Mouse (Mus musculus) lung, embryonic 16.5 days (tissue): ENCODE measurements around the gene Tmed6. TPM values are rescaled to one million over a fixed set of nuclear protein-coding genes. Genes with fewer than 3 reads are reported as not detected.

Source experiments
- ATAC-seq: fragments of 200-750 bp; cut with Nextera tagmentation; 2 replicates; pipeline ENCODE4 v1.8.0; 2017; ENCODE audit warnings: low read depth, mild to moderate bottlenecking, moderate library complexity
- H3K27ac ChIP-seq: fragments of 300-500 bp; sonication (generic); 2 replicates; pipeline ENCODE4 v1.5.1; 2014; ENCODE audit warnings: mild to moderate bottlenecking, control low read depth, low read length
- H3K27me3 ChIP-seq: fragments of 300-500 bp; sonication (generic); 2 replicates; pipeline ENCODE4 v1.6.1; 2014; ENCODE audit warnings: low read depth, low read length, mixed read lengths; ENCODE audit not compliant: control insufficient read depth, insufficient read depth
- H3K36me3 ChIP-seq: fragments of 300-500 bp; sonication (generic); 2 replicates; pipeline ENCODE4 v1.6.1; 2014; ENCODE audit warnings: low read length; ENCODE audit not compliant: control insufficient read depth, insufficient read depth
- H3K4me1 ChIP-seq: fragments of 300-500 bp; sonication (generic); replicated peaks from 2 replicates; pipeline ENCODE4 v1.6.1; 2014; ENCODE audit warnings: low read length, mixed read lengths; ENCODE audit not compliant: control insufficient read depth, insufficient read depth
- H3K4me2 ChIP-seq: fragments of 300-500 bp; sonication (generic); 2 replicates; pipeline ENCODE4 v1.6.1; 2014; ENCODE audit warnings: low read depth, low read length, control low read depth
- H3K4me3 ChIP-seq: fragments of 300-500 bp; sonication (generic); 2 replicates; pipeline ENCODE4 v1.5.1; 2014; ENCODE audit warnings: mild to moderate bottlenecking, low read length, control low read depth
- H3K9ac ChIP-seq: fragments of 300-500 bp; sonication (generic); 2 replicates; pipeline ENCODE4 v1.6.1; 2014; ENCODE audit warnings: low read length, control low read depth
- H3K9me3 ChIP-seq: fragments of 300-500 bp; sonication (generic); 2 replicates; pipeline ENCODE4 v1.6.1; 2016; ENCODE audit warnings: low read length; ENCODE audit not compliant: control insufficient read depth
- WGBS: fragments of 180-500 bp; shearing (Covaris S2); extraction: QIAGEN DNeasy Blood & Tissue Kit; methylation state at CpG from one replicate; pipeline ENCODE4 v1.1.7; 2014; 5-methylcytosine and 5-hydroxymethylcytosine counted together
- polyA plus RNA-seq: library from polyadenylated mRNA; unstranded; fragments of >200 nt; fragmentation: Nextera tagmentation; extraction: Ambion mirVana; gene quantifications from 2 replicates; pipeline ENCODE4 v1.2.1, GENCODE M21; 2015

The Tmed6 gene
- polyA plus RNA-seq, 1 experiment from 2014 or later: 1.9 TPM

DNA sequence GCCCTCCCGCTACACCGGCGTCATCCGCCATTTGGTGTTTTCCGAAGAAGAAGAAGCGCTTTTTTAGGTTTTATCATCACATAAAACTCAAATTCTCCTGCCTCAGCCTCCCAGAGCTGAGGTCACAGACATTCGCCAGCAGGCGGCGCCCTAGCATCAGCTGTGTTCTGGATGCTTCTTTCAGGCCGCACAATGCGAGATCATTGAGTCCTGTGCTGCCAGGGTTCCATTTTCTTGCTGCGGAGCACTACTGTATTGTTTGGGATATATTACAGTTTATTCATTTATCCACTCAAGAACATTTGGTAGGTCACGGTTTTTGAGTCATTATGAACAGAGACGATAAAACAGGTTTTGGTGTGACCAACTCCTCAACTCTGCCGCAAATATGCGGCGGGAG, 19.9 kb upstream of the Tmed6 start:
- no peak overlapping the region for H3K27ac ChIP-seq
- H3K36me3 ChIP-seq: peaks cover 48% of the 10 kb centered on the region
- no peak overlapping the region for H3K4me3 ChIP-seq
- 97% methylated on average over 17 of the region's 17 CpGs for WGBS
- no peaks in the 10 kb centered on the region for H3K4me1 ChIP-seq
- no peaks in the 10 kb centered on the region for H3K27me3 ChIP-seq
- ATAC-seq: no peak
- no peak overlapping the region for H3K9ac ChIP-seq
- no peaks in the 10 kb centered on the region for H3K9me3 ChIP-seq
- no peak overlapping the region for H3K4me2 ChIP-seq

DNA sequence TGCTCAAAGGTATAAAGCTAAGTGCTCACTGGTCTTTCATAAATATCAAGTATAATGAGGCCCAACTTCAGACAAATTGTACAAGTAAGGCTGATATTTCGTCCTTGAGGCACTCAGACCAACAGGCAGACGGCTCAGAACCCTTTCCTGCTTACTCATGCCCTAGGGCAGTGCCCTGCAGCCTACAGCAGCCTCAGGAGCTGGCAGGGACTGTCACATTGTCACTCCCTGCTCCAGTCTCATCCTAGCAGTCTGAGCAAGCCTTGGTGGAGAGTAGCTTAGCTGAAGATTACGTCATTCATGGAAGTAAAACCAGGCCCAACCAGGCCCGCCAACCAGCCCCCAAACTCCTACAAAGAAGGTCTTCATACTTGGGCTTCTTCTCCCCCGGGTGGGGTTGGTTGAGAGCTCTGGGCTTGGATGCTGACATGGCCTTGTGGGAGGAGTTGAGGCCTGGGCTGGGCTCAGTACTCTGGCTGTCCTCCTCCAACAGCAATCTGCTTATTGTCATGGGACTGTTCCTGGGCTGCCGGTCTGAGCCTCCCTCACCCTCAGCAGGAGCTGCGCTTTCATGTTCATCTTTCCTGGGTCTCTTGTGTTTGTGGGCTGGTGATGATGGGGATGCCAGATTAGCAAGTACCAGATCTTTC, 10.9 kb upstream of the Tmed6 start:
- H3K36me3 ChIP-seq: peaks cover 38% of the 10 kb centered on the region
- H3K4me1 ChIP-seq: no peaks in the 10 kb centered on the region
- H3K9ac ChIP-seq: no peak overlapping the region
- ATAC-seq: no peak
- no peak overlapping the region for H3K4me2 ChIP-seq
- no peaks in the 10 kb centered on the region for H3K27me3 ChIP-seq
- no peaks in the 10 kb centered on the region for H3K9me3 ChIP-seq
- H3K27ac ChIP-seq: no peak overlapping the region
- WGBS: 80% methylated on average over 7 of the region's 7 CpGs
- no peak overlapping the region for H3K4me3 ChIP-seq

- Histone ChIP-seq H3K9me3 (no peaks in the 10 kb centered on the region), H3K4me2 (no peak overlapping the region), H3K9ac (no peak overlapping the region), H3K27ac (no peak overlapping the region), H3K27me3 (no peaks in the 10 kb centered on the region), H3K36me3 (peaks cover 31% of the 10 kb centered on the region), H3K4me3 (no peak overlapping the region), H3K4me1 (no peaks in the 10 kb centered on the region)
- no peak for ATAC-seq
- WGBS: 90% methylated on average over 1 of the region's 1 CpGs
Measured at GRCm38 (mm10) chr8:107074128-107074527, 8.7 kb upstream of the Tmed6 start.

GRCm38 (mm10) chr8:107073706-107074105, 8.3 kb upstream of the Tmed6 start:
- Histone ChIP-seq H3K4me1 (no peaks in the 10 kb centered on the region), H3K4me2 (no peak overlapping the region), H3K4me3 (no peak overlapping the region), H3K36me3 (peaks cover 30% of the 10 kb centered on the region), H3K9ac (no peak overlapping the region), H3K27ac (no peak overlapping the region), H3K9me3 (no peaks in the 10 kb centered on the region), H3K27me3 (no peaks in the 10 kb centered on the region)
- WGBS: 82% methylated on average over 4 of the region's 4 CpGs
- ATAC-seq: no peak

DNA sequence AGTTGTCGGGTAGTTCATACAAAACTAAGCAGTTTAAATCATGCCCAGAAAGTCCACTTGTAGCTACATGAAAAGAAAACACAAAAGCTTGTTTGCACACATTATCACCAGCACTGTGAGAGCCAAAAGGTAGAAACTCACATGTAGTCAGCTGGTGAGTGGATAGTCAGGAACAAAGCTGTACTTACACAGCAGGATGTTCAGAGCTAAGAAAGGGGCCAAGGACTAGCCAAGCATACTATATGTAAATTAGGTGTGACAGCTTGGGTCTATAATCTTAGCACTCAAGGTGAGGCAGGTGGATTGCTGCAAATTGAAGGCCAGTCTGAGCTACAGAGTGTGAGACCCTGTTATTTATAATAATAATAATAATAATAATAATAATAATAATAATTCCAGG, 2.8 kb downstream of the Tmed6 start:
- H3K9me3 ChIP-seq: no peaks in the 10 kb centered on the region
- no peak overlapping the region for H3K27ac ChIP-seq

DNA sequence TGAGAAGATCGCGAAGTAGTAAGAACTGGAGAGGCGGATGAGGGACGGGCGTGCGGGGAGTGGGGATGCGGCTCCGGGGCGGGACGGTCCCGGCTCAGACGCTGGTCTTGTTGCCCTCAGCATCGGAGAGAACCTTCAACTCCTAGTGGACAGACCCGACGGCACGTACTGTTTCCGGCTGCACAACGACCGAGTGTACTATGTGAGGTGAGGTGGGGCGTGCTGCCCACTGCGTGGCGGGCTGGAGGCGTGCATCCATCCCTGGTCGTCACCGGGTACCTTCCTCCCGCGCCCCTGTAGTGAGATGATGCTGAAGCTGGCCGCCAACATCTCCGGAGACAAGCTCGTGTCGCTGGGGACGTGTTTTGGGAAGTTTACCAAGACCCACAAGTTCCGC, 8.5 kb downstream of the Tmed6 start:
- Histone ChIP-seq H3K27ac (peak overlapping the region; percentile 30; the same call in 1 of the 2 replicates), H3K27me3 (no peaks in the 10 kb centered on the region), H3K4me1 (peaks cover 17% of the 10 kb centered on the region), H3K9ac (peak overlapping the region; percentile 81), H3K4me3 (peak overlapping the region; percentile 97), H3K36me3 (peaks cover 21% of the 10 kb centered on the region), H3K4me2 (peak overlapping the region; percentile 91), H3K9me3 (no peaks in the 10 kb centered on the region)
- WGBS: under 1% methylated on average over 33 of the region's 33 CpGs
- ATAC-seq: peak; percentile 68

More for the DNA sequence above, 2.8 kb downstream of the Tmed6 start:
- no peak overlapping the region for H3K9ac ChIP-seq
- no peak overlapping the region for H3K4me2 ChIP-seq
- H3K36me3 ChIP-seq: peaks cover 9% of the 10 kb centered on the region; the same call in 1 of the 2 replicates
- WGBS: 93% methylated on average over 1 of the region's 1 CpGs
- no peaks in the 10 kb centered on the region for H3K27me3 ChIP-seq
- ATAC-seq: no peak
- peaks cover 4% of the 10 kb centered on the region for H3K4me1 ChIP-seq
- no peak overlapping the region for H3K4me3 ChIP-seq

- peak within 1 kb of the TSS; percentile 97 for H3K4me3 ChIP-seq
- H3K27ac ChIP-seq: peak within 1 kb of the TSS; percentile 71
- H3K4me1 ChIP-seq: peaks cover 17% of the 10 kb centered on the region
- no peaks in the 10 kb centered on the region for H3K27me3 ChIP-seq
- ATAC-seq: peak; percentile 96
- H3K36me3 ChIP-seq: peaks cover 25% of the 10 kb centered on the region
- no peaks in the 10 kb centered on the region for H3K9me3 ChIP-seq
- peak within 1 kb of the TSS; percentile 91 for H3K4me2 ChIP-seq
- peak within 1 kb of the TSS; percentile 92 for H3K9ac ChIP-seq
- under 1% methylated on average over 88 of the region's 88 CpGs for WGBS
Measured at GRCm38 (mm10) chr8:107056076-107056972, 9.1 kb downstream of the Tmed6 start, which contains the start of the genes Cog8 and Nip7. TSS of gene Cog8 (minus strand) at chr8:107056689. TSS of gene Nip7 (plus strand) at chr8:107056877.

DNA sequence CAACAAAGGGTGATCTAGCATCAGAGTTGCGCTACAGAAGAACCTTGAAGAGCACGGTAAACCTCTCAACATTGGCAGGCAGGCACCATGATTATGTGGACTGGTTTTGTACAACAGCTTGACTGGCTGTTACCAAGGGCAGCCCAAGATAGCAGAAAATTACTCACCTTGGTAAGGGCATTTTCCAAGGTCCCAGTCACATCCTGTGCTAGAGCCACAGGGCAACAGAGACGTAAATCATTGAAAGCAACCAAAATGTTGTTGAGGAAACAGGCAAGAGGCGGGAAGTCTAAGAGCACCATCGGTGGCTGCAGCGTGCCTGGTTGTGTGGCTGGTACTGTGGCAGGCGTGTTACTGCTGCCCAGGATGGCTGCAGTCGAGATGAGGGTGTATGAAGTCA, 13.4 kb downstream of the Tmed6 start:
- no peak overlapping the region for H3K4me2 ChIP-seq
- H3K4me3 ChIP-seq: no peak overlapping the region
- H3K9me3 ChIP-seq: no peaks in the 10 kb centered on the region
- WGBS: 94% methylated on average over 8 of the region's 8 CpGs
- no peak for ATAC-seq
- H3K27ac ChIP-seq: no peak overlapping the region
- H3K36me3 ChIP-seq: peaks cover 28% of the 10 kb centered on the region
- H3K27me3 ChIP-seq: no peaks in the 10 kb centered on the region
- H3K4me1 ChIP-seq: peaks cover 13% of the 10 kb centered on the region
- no peak overlapping the region for H3K9ac ChIP-seq

GRCm38 (mm10) chr8:107049480-107049879, 16.0 kb downstream of the Tmed6 start:
- Histone ChIP-seq H3K4me1 (peaks cover 6% of the 10 kb centered on the region; the same call in 1 of the 2 replicates), H3K36me3 (peaks cover 47% of the 10 kb centered on the region), H3K4me3 (no peak overlapping the region; the same call in 1 of the 2 replicates), H3K27me3 (no peaks in the 10 kb centered on the region), H3K9me3 (no peaks in the 10 kb centered on the region), H3K9ac (no peak overlapping the region), H3K4me2 (peak overlapping the region; percentile 80), H3K27ac (no peak overlapping the region)
- no peak for ATAC-seq
- 95% methylated on average over 4 of the region's 4 CpGs for WGBS
